Mouse (Mus musculus): ENCODE results near the gene Gm5741.

GRCm38 (mm10) chr8:85027516-85027855, 40.3 kb downstream of the Gm5741 start:
- TF ChIP-seq EP300 (optimal IDR thresholded peaks at IDR 0.05) (no peak), CTCF (IDR thresholded peaks at IDR 0.05; ENCODE audit: low read depth) (no peak)
